Mouse (Mus musculus) G1E (cell line): ENCODE results near the gene Adgrv1.

Source experiments
- CTCF ChIP-seq: IDR thresholded peaks from 2 replicates; pipeline ENCODE4 v1.5.1; 2012; ENCODE audit warnings: low read depth, low read length, inconsistent platforms, mixed read lengths
- GATA1 ChIP-seq: IDR thresholded peaks from 2 replicates; pipeline ENCODE4 v1.6.1; 2012; ENCODE audit warnings: borderline replicate concordance, low read length, inconsistent platforms, mixed read lengths
- GATA2 ChIP-seq: IDR thresholded peaks from 2 replicates; pipeline ENCODE4 v1.6.1; 2012; ENCODE audit warnings: low read depth, low read length, inconsistent platforms, borderline replicate concordance
- POLR2AphosphoS5 ChIP-seq: IDR thresholded peaks from 2 replicates; pipeline ENCODE4 v1.6.1; 2012; ENCODE audit warnings: low read depth, low read length, inconsistent platforms; ENCODE audit not compliant: insufficient replicate concordance
- TAL1 ChIP-seq: conservative IDR thresholded peaks from 2 replicates; pipeline ENCODE4 v1.6.1; 2012; ENCODE audit warnings: low read depth, low read length, inconsistent platforms, mixed read lengths

- TF ChIP-seq CTCF (no peak), TAL1 (no peak), GATA1 (no peak), POLR2AphosphoS5 (no peak), GATA2 (no peak)
Observed at GRCm38 (mm10) chr13:81239836-81240235, 393.1 kb downstream of the Adgrv1 start.
